Mouse (Mus musculus) ES-Bruce4 (cell line): ENCODE results near the gene Agtpbp1.
"Not testable (repeated sequence)": the region's sequence is repeated elsewhere in the genome, so short reads cannot be mapped to it uniquely, and the experiment has no call there.

Source experiments
- CTCF ChIP-seq: IDR thresholded peaks from one replicate; pipeline ENCODE4 v1.8.1; 2011; ENCODE audit warnings: low read depth, low read length
- EP300 ChIP-seq: IDR thresholded peaks from 2 replicates; pipeline ENCODE4 v1.6.1; 2011; ENCODE audit warnings: low read depth, low read length; ENCODE audit not compliant: insufficient read depth
- POLR2A ChIP-seq: IDR thresholded peaks from one replicate; pipeline ENCODE4 v1.8.1; 2011; ENCODE audit warnings: low read length; ENCODE audit not compliant: insufficient read depth

- not testable (repeated sequence) for TF ChIP-seq CTCF, EP300, POLR2A
Measured at GRCm38 (mm10) chr13:59592058-59592457, 7.0 kb upstream of the Agtpbp1 start.
